Mouse (Mus musculus) hindbrain, embryonic 16.5 days (tissue): ENCODE data around the gene Nptxr. TPM values are rescaled to one million over a fixed set of nuclear protein-coding genes. Genes with fewer than 3 reads are reported as not detected.

Experiments used
- polyA plus RNA-seq: library from polyadenylated mRNA; unstranded; fragments of >200 nt; fragmentation: Nextera tagmentation; extraction: Ambion mirVana; gene quantifications from 2 replicates; pipeline ENCODE4 v1.2.1, GENCODE M21; 2015

Nptxr gene
- polyA plus RNA-seq, 1 experiment from 2014 or later, result 44.1 TPM

Other genes starting within 250 kb of the Nptxr start
- gene Dmc1, start 199.7 kb downstream of the Nptxr start, polyA plus RNA-seq, result 0.99 and 1.3 TPM in 2 replicates
- gene Fam227a, start 145.8 kb downstream of the Nptxr start, polyA plus RNA-seq, result 3.0 and 3.5 TPM in 2 replicates
- gene Cby1, start 145.6 kb downstream of the Nptxr start, polyA plus RNA-seq, result 93.8 and 101 TPM in 2 replicates
- 220 and 251 TPM in 2 replicates for gene Tomm22, start 133.9 kb downstream of the Nptxr start, polyA plus RNA-seq
- 19.1 and 21.5 TPM in 2 replicates for gene Josd1, start 116.8 kb downstream of the Nptxr start, polyA plus RNA-seq
- gene Gtpbp1, start 113.9 kb downstream of the Nptxr start, polyA plus RNA-seq, result 46.0 and 51.5 TPM in 2 replicates
- 4.6 and 4.7 TPM in 2 replicates for gene Sun2, start 62.2 kb downstream of the Nptxr start, polyA plus RNA-seq
- 61.8 and 64.9 TPM in 2 replicates for gene Dnal4, start 26.9 kb downstream of the Nptxr start, polyA plus RNA-seq
- 0.41 and 0.67 TPM in 2 replicates for gene Npcd, start 29.5 kb upstream of the Nptxr start, polyA plus RNA-seq
- gene Cbx6, start 29.9 kb upstream of the Nptxr start, polyA plus RNA-seq, result 65.2 and 67.2 TPM in 2 replicates
- gene Apobec3, start 86.9 kb upstream of the Nptxr start, polyA plus RNA-seq, result 4.5 and 5.1 TPM in 2 replicates
- 4.7 and 5.2 TPM in 2 replicates for gene Cbx7, start 166.4 kb upstream of the Nptxr start, polyA plus RNA-seq
- gene Pdgfb, start 210.2 kb upstream of the Nptxr start, polyA plus RNA-seq, result 6.7 and 8.0 TPM in 2 replicates